Mouse (Mus musculus) cerebellum, adult 11-12 months (tissue): ENCODE data around the gene Nob1.

ENCODE experiments used
- DNase-seq: peaks from one replicate; pipeline ENCODE4 v3.0.0; 2022

Gene Nob1

DNA sequence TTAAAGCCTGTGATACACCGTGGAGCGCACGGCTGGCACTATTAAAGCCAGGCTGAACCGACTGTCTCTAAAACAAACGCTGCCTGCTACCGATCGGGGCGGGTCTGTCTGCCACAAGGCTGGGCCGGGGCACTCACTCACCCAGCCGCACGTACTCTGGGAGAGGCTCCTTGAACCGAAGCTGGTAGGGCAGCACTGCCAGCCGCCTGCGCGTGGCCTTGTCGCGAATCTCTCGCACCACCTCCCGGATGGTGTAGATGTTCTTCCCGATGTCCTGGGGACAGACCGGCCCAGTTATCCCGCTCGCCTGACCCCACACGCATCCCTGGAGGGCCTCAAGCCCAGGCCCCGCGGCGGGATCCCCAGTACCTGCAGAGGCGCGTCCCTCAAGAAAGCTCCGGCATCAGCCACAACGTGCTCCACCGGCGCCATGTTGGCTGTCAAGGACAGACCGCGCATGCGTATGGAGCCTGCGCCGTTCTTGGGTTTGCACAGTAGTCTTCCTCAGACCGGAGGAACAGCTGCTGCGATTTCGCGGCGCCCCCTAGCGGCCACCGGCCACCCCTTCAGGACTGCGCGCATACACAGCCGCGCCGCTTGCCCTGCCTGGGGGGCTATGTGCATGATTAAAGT, at the start of gene Nob1:
TSS of gene Nob1 (minus strand) at position 455 of the 633 bp plus-strand sequence.
- DNase-seq, result peak; percentile 96

DNA sequence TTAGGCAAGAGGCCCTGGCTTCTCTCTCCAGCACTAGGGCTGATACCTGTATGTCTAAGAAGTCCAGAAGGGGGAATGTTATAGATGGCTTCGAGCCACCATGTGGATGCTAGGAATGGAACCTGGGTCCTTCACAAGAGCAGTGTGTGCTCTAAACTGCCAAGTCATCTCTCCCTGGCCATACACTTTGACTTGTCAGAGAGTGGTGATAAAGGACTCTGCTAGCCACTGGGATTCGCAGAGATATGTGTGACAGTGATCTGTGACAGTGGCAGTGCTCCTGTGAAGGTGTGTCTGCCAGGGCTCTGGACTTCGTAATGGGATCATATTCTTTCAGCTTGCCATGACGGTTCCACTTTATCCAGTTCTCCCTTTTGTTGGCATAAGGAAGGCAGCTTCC, 48.5 kb upstream of the Nob1 start:
- no peak for DNase-seq

DNA sequence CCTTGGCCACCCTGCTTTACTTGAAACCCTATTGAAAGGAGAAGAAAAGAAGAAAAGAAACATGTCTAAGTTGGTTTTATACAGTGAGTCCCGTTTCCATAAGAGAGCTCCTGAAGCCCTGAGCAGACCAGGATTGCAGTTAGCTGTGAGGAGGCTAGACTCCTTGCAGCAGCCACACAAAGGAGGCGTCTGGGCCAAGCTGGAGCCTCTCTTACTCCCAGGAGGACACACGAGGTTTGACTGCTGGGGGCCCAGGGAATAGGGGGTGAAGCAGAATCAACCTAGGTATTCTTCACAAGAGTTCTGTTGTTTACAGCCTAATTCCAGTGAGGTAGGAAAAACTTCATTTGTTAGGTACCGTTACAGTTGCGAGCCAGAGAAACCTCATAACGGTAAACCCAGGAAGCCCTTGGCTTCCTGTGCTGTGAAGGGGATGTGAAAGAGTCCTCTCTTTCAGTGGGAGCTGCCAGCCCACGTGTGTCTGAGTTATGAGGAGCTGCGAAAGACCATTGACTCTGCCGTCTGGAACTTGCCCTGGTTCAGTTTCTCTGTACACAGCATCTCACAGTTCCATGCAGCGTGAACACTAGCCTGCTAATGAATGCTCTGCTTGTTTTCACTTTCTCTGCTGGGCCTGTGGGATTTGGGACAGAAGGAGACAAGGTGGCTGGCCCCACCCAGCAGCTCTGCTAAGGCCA, 47.7 kb upstream of the Nob1 start:
- DNase-seq, result no peak

DNA sequence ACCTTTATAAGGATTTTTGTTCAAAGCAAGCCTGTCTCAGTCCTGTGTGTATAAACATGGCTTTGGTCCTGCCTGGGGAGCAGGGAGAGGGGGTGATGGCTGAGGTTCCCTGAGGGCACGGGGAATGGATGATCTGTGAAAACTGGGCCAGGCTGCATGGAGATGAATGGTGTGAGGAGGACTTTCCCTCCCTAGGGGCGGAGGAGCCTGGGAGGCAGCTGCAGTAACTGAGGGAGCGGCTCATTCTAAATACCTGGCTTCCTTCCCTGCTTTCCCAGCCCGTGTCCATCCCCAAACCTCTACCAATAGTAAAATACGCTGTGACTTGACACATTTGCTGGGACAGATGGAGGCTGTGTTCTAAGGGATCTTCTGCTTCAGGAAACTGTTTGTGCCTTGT, 45.5 kb upstream of the Nob1 start:
- DNase-seq, result no peak

DNA sequence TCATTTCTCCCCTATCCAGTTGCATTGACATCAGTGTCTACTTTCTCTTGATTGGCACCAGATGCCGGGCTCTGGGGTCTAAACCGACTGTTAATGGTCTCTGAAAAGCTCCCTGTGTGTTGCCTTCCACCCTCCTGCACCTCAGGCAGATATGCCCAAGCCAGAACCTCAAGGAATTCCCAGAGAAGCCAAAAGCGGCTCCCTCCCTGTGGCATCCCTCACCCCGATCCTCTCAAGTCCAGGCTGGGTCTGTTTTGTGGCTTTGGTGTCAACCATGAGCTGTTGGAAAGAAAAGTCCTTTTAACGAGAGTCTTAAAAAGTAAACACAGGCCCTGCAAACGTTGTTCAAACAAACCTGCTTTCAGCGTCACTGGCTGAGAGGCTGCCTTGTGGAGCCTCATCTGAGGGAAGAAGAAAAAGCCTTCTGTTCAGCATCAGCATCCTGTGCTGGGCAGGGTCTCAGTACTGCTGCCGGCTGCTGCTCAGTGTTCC, 44.0 kb upstream of the Nob1 start:
- no peak for DNase-seq

DNA sequence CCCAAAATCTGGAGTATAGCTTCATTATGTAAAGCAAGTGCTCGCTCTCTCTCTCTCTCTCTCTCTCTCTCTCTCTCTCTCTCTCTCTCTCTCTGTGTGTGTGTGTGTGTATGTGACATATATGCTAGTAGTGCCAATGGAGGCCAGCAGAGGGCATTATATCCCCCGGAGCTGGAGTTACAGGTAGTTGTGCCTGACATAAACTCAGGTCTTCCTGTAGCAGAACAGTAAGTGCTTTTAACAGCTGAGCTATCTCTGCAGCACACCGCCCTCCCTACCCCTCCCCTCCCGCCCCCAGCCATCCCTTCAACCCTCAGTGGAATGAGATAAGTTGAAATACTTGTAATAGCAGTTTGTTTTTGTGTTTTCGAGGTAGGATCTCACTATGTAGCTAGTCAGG, 41.8 kb upstream of the Nob1 start:
- no peak for DNase-seq

DNA sequence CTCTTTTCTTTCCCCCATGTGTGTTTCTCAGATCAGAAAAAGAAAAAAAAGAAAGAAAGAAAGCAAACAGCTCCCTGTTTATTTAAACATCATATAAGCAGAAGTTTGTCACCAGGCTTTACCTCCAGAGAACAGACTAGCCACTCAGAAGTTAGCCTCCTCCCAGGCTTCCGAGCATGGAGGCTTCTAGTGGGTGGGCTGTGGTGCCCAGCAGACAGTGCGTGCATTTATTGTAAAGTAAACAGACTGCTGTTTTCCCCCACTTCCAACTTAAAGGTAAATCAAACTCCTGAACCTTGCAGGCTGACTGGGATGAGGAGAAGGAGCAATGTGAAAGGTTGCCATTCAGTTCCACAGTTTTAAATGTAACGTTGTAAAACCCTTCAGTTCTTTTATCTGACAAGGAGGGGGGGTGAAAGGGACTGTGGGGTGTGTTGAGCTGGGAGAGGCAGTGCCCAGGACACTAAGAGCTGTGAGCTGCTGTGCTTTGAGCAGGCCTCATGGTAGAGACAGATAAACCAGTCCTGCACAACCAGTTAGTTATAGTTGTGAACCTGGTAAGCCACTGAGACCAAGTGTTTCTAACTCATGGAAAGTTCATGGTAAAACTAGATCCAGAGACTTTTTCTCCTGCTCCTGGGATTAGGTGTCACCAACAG, 40.6 kb upstream of the Nob1 start:
- no peak for DNase-seq

DNA sequence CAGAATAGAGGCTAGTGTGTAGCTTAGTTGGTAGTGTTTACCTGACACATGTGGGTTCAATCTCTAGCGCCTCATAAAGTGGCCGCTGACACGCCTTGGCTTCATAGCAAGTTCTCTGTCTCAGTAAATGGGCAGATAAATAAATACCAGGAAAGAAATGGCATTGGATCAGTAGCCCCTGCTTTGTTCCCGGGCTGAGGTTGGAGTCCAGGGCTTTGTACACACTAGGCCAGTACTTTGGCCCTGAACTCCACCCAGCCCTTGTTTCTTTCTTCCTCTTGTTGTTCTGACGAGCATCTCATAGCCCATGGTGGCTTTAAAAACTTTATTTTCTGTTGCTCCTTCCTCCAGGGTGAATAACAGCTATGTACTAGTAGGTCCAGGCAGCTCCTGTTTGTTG, 37.6 kb upstream of the Nob1 start:
- no peak for DNase-seq

DNA sequence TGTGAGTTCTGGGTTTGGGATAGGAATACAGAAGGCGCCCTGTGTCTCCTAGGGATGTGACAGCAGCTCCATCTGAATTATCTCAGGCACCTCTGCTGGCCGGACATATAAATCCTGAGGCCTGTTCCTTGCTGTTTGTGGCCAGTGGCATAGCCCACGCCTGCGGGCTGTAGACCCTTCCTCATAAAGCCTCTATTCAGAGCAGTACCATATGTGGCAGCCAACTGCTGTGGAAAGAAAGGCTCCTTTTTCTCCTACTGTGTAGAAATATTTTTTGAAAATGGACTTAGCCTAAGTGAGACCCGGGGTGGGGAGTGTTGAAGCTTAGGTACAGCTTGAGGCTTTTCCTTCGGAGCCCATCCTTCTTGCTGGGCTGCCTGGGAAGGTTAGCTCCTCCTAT, 33.4 kb upstream of the Nob1 start:
- DNase-seq, result no peak

DNA sequence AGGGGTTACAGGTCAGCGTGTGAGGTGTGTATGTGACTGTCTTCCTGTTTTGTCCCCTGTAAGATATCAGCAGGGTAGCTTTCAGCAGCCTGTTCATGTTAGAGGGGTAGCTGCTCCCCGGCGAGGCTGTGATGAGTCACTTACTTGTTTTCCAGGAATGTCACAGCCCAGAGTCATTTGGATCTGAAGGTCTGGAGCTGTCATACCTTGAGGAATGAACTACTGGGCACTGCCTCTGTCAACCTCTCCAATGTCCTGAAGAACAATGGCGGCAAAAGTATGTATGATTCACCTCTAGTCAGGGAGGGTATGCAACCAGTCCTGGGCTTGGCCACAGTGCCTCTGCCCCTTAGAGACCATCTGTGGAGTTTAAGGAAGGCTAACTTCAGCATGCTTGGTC, 32.9 kb upstream of the Nob1 start:
- DNase-seq, result no peak

DNA sequence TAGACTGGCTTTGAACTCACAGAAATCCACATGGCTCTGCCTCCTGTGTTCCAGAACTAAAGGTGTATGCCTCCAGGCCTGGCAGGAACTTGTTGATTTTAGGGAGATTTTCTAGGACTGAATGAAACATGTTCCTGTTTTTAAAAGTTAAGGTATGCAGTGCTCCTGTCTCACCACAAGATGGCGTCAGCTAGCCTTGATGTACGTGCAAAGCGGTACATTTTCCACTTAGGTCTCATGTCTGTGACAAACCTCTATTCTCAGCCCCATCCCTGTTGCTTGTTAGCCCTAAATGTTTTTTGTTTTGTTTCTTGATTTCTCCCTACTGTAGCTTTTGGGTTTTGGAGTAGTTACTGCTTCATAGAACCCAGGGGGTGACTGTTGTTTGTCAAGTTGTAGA, 30.4 kb upstream of the Nob1 start:
- no peak for DNase-seq

DNA sequence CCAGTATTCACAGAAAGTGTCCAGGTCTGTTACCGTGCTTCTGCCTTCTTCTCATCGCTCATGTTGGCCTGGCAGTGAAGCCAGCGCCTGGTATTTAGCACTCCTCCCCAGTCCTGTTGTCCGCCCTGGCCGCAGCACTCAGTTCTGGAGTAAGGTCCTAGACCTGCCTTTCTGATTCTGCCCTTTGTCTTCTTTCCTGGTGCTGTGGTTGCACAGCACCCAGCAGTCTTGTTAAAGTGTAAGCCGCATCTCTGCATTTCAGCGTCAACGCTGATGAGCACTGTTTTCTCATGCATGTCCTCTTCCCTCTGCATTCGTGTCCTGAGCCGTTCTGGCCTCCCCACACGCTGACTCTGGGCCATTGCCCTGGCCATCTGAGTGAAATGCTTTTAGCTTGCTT, 28.5 kb upstream of the Nob1 start:
- DNase-seq, result no peak

DNA sequence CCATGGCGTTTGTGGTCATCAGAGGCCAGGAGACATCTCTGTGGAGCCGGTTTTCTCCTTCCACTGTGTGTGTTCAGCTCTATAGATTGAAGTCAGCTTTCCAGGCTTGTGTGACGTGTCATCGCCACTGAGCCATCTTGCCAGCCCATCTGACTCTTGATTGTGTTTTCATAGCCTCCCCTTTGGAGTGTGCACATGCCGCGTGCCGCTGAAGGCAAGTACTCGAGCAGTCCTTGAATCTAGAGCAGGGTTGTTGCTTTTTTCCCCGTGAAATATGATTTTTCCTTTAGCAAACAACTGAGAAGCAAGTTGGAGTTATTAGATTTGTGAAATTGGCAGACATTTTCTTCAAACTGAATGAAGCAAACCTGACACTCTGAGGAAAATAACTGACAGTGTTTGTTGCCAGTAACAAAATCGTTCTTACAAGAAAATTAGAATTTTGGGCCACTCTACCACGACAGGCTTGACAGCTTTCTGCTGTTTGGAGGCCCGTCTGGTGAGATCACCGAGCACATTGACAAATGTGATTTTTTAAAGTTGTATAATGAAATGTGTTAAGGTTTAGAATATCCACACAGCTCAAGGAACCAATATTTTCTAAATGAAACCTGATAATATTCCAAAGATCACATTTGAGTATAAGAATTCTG, 26.7 kb upstream of the Nob1 start:
- DNase-seq, result no peak

DNA sequence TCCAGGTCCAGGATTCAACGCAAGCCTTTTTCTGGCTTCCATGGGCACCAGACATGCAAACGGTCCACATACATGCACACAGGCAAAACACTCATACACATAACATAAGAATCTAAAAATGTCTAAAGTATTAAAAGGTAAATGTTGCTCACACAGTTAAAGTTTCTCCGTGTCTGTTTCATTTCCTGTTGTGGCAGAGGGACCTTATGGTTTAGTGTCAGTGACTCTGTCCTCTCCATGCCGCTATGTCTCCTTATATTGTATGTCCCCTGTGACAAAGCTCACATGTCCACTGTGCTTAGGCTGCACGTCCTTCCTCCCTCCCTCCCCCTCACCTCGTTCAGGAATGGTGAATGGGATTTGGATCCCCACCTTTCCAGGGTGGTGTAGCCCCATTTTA, 24.8 kb upstream of the Nob1 start:
- DNase-seq, result no peak

DNA sequence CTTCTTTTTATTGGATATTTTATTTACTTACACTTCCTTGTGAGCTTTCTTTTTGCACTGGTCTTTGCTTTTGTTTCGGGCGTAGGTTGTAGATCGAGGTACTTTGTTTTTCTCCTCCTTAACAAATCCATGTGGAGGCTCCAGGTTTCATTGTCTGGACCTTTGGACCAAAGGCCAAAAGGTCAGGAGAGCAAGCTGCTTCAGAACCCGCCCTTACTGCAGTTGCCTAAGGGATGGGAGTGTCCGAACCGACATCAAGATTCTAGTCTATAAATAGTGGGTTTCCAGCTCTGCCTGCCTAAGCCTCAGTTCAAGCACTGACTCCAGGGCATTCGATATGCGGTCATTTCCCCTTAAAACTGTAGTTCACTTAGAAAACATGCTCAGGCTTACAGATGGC, 24.3 kb upstream of the Nob1 start:
- no peak for DNase-seq

DNA sequence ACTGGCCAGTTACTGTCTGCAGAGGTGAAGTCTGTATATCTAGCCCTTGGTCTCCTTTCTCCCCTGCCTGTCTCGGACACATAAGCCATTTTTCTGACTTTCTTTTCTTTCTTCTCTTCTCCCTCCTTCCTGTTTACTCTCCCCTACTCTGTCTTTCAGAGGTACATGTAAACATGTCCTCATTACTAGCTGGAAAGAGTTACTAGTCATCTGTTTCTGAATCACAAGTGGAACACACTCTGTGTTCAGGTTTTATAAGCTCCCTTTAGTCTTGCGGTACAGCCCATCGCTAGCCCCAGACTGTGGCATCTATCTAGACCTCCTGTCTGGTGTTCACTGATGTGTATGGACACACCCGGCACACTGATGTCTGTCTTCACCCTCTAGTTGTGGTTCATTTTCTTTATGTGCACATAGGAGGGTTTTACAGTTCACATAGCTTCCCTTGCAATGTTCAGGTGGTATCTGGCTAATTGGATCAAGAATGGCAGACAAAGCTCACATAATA, 23.6 kb upstream of the Nob1 start:
- DNase-seq, result no peak

DNA sequence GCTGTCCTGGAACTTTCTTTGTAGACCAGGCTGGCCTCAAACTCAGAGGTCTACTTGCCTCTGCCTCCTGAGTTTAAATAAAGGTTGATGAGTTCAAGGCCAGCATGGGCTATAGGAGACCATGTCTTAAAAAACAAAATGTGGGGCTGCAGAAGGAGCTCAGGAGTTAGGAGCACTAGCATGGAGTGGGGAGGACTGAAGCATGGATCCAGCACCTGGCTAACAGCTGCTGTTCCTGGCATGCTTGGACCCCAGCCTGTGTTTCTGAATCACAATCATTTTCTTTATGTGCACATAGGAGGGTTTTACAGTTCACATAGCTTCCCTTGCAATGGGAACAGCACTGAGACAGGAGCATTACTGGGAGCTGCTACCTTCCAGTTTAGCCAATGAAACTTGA, 22.9 kb upstream of the Nob1 start:
- DNase-seq, result no peak

DNA sequence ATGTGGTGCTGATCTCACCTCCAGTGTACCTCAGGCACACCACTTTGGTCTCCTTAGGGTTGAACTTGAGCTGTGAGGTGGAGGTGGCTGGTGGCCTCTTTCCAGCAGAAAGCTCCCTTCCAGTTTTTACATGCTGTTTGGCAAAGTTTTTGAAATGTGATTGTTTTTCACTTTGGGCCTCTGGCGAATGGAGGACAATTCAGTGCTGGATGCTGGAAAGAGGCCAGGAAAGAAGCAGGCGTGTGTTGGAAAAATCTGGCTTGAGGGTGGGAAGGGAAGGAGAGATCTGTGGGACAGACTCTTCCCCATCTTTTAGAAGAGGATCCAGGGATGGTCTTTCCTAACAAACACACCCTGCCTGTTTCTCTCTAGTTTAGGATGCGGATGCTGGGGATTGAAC, 19.8 kb upstream of the Nob1 start:
- no peak for DNase-seq

DNA sequence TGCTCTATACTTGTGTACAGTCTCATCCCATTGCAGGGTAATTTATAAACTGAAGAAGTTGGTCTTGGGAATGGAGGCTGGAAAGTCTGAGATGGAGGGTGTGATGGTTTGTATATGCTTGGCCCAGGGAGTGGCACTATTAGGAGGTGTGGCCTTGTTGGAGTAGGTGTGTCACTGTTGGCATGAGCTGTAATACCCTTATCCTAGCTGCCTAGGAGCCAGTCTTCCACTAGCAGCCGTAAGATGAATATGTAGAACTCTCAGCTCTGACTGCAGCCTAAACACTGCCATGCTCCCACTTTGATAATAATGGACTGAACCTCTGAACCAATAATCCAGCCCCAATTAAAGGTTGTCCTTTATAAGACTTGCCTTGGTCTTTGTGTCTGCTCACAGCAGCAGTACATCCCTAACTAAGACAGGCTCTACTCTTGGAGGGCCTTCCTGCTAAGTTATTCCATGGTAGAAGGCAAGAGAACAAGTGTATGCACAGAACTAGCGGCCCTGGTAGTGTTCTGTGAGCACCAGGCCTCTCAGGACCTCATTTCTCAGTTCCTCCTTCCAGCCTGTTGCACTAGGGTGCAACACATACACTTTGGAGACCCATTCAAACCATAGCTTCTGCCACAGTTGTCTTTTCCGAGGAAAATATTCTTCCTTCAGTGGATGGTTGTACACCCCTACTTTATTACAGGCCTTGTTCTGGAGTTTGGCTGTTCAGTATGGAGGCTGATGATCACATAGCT, 15.2 kb upstream of the Nob1 start:
- no peak for DNase-seq

DNA sequence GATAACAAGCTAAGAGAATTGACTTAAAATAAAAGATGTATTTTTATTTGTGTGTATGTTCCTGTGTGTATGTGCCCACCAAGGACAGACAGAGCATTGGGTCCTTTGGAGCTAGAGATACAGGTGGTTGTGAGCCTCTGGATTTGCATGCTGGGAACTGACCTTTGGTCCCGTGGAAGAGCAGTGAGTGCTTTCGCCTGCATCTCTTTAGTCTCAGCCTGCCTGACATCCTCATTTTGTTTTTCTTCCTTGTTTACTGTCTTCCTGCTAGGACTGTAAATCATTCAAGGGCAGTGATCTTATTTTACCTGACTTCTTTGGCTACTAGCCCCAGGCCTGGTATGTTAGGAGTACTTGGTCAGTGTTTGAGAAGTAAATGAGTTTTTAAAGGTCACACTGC, 12.9 kb upstream of the Nob1 start:
- no peak for DNase-seq

DNA sequence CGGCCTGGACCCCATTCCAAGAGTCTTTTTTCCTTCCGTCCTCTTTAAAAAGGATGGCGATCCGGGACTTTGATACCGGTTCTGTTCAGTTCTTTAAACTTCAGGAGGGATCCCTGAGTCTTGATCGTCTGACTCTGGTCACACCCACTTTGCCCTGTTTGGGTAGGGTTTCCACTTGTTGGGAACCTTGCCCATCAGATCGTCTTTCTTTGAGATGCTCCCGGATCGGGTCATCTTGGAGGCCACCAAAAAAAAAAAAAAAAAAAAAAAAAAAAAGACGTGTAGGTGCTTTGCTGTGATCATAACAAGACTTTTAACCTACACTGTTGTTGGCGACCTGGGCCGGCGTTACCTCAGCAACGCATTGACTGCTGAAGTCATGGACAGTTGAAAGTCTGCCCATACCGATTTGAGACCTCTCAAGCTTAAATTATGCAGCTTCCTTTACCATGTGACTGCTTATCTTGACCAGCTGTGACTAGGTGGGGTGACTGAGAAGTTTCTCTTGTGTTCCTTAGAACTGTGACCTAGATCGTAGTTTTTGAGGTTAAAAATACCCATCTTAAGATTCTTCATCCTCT, 12.1 kb upstream of the Nob1 start:
- no peak for DNase-seq
